Mouse (Mus musculus) stomach, postnatal 0 days (tissue): ENCODE results near the gene Scfd1.

ENCODE experiments used
- CTCF ChIP-seq: IDR thresholded peaks from 2 replicates; pipeline ENCODE4 v1.5.1; 2016; ENCODE audit warnings: antibody characterized with exemption, low read depth, mild to moderate bottlenecking, moderate library complexity
- EP300 ChIP-seq: optimal IDR thresholded peaks from 2 replicates; pipeline ENCODE3; 2016; ENCODE audit warnings: antibody characterized with exemption

- TF ChIP-seq CTCF (no peak), EP300 (no peak)
Observed at GRCm38 (mm10) chr12:51377003-51377887, at the start of gene Scfd1.
